ENCODE assay signal across 8 mouse cellular contexts in genomic region chr17:80480031-80480854, GRCm38 (mm10). TPM values are rescaled to one million over a fixed set of nuclear protein-coding genes. Genes with fewer than 3 reads are reported as not detected.
A peak's percentile ranks its signal among the peaks of the same experiment; 100 is the strongest.
DNase-seq lines count a peak whose midpoint lies in the region; ATAC-seq and TF ChIP-seq lines count a peak whose summit lies in the region.

TSS of gene Sos1 (minus strand) at chr17:80480453.

- peaks cover 11% of the 10 kb centered on the region for H3K4me1 ChIP-seq in bone marrow macrophage, adult 2 months (ENCODE audit: control insufficient read depth, insufficient read depth, low read length)
- peaks cover 24% of the 10 kb centered on the region for H3K4me1 ChIP-seq in embryonic facial prominence, embryonic 15.5 days
- peaks cover 14% of the 10 kb centered on the region for H3K4me1 ChIP-seq in limb, embryonic 14.5 days (ENCODE audit: control insufficient read depth, insufficient read depth, low read length)
- H3K4me1 ChIP-seq in midbrain, embryonic 16.5 days (ENCODE audit: control insufficient read depth, insufficient read depth, low read length): peaks cover 28% of the 10 kb centered on the region
- peaks cover 7% of the 10 kb centered on the region for H3K4me1 ChIP-seq in spleen, adult 2 months (ENCODE audit: control insufficient read depth, insufficient read depth, insufficient read length)

- peak within 1 kb of the TSS; percentile 85 for H3K9ac ChIP-seq in embryonic facial prominence, embryonic 15.5 days
- H3K9ac ChIP-seq in limb, embryonic 14.5 days (ENCODE audit: low read depth, low read length, severe bottlenecking): peak within 1 kb of the TSS; percentile 91
- H3K9ac ChIP-seq in midbrain, embryonic 16.5 days (ENCODE audit: low read depth, low read length): peak within 1 kb of the TSS; percentile 97

- H3K9me3 ChIP-seq in embryonic facial prominence, embryonic 15.5 days (replicated peaks): no peaks in the 10 kb centered on the region
- no peaks in the 10 kb centered on the region for H3K9me3 ChIP-seq in limb, embryonic 14.5 days (ENCODE audit: control insufficient read depth, low read length)
- H3K9me3 ChIP-seq in midbrain, embryonic 16.5 days (replicated peaks; ENCODE audit: control insufficient read depth, low read length, poor library complexity, severe bottlenecking): no peaks in the 10 kb centered on the region

- peaks cover 6% of the 10 kb centered on the region; the same call in 1 of the 2 replicates for H3K36me3 ChIP-seq in embryonic facial prominence, embryonic 15.5 days
- no peaks in the 10 kb centered on the region for H3K36me3 ChIP-seq in limb, embryonic 14.5 days (ENCODE audit: control insufficient read depth, insufficient read depth, low read length)
- no peaks in the 10 kb centered on the region for H3K36me3 ChIP-seq in midbrain, embryonic 16.5 days (ENCODE audit: control insufficient read depth, insufficient read depth, low read length)
- no peaks in the 10 kb centered on the region for H3K36me3 ChIP-seq in spleen, adult 2 months (ENCODE audit: control insufficient read depth, insufficient read depth, low read length)

- peak within 1 kb of the TSS; percentile 54 for H3K27ac ChIP-seq in bone marrow macrophage, adult 2 months (ENCODE audit: insufficient read depth, low read depth, low read length)
- peak within 1 kb of the TSS; percentile 96 for H3K27ac ChIP-seq in embryonic facial prominence, embryonic 15.5 days (replicated peaks)
- peak within 1 kb of the TSS; percentile 92 for H3K27ac ChIP-seq in limb, embryonic 14.5 days (replicated peaks; ENCODE audit: low read depth, low read length)
- H3K27ac ChIP-seq in midbrain, embryonic 16.5 days (ENCODE audit: low read length): peak within 1 kb of the TSS; percentile 96
- peak within 1 kb of the TSS; percentile 87 for H3K27ac ChIP-seq in spleen, adult 2 months (ENCODE audit: insufficient read depth, low read length)

- no peaks in the 10 kb centered on the region for H3K27me3 ChIP-seq in embryonic facial prominence, embryonic 15.5 days
- no peaks in the 10 kb centered on the region for H3K27me3 ChIP-seq in limb, embryonic 14.5 days (ENCODE audit: control insufficient read depth, insufficient read depth, low read length)
- H3K27me3 ChIP-seq in midbrain, embryonic 16.5 days (ENCODE audit: control insufficient read depth, insufficient read depth, low read depth, low read length): no peaks in the 10 kb centered on the region
- H3K27me3 ChIP-seq in spleen, adult 2 months (ENCODE audit: control insufficient read depth, insufficient read depth, low read length): no peaks in the 10 kb centered on the region

- DNase-seq in B cell, adult 2 months: peak; percentile 94
- DNase-seq in heart, adult 9 months (ENCODE audit: low spot score in 2 of 2): peak; percentile 95 to 96
- DNase-seq in kidney, adult 9 months: peak; percentile 96
- peak; percentile 93 for DNase-seq in limb, embryonic 14.5 days (ENCODE audit: low spot score)
- peak; percentile 74 to 96 for DNase-seq in spleen, adult 2 months (ENCODE audit: low read depth in 1 of 2, low spot score in 2 of 2)

- WGBS in embryonic facial prominence, embryonic 15.5 days: under 1% methylated on average over 81 of the region's 90 CpGs
- WGBS in limb, embryonic 14.5 days: under 1% methylated on average over 40 of the region's 90 CpGs
- under 1% methylated on average over 54 of the region's 90 CpGs for WGBS in midbrain, embryonic 16.5 days
- under 1% methylated on average over 77 of the region's 90 CpGs for WGBS in spleen, adult 2 months

- TF ChIP-seq CTCF in bone marrow macrophage, adult 2 months (IDR thresholded peaks at IDR 0.05; ENCODE audit: low read depth, low read length): no peak
- no peak for TF ChIP-seq CTCF in spleen, adult 2 months (IDR thresholded peaks at IDR 0.05; ENCODE audit: extremely low read depth, insufficient read depth, insufficient read length, insufficient replicate concordance)

- peak within 1 kb of the TSS; percentile 90 for H3K4me3 ChIP-seq in bone marrow macrophage, adult 2 months (ENCODE audit: insufficient read depth, low read length)
- peak within 1 kb of the TSS; percentile 90 for H3K4me3 ChIP-seq in embryonic facial prominence, embryonic 15.5 days (replicated peaks)
- H3K4me3 ChIP-seq in limb, embryonic 14.5 days (replicated peaks; ENCODE audit: low read length): peak within 1 kb of the TSS; percentile 89
- H3K4me3 ChIP-seq in midbrain, embryonic 16.5 days (ENCODE audit: low read depth, low read length): peak within 1 kb of the TSS; percentile 80
- H3K4me3 ChIP-seq in spleen, adult 2 months (ENCODE audit: extremely low read depth, insufficient read depth, insufficient read length): peak within 1 kb of the TSS; percentile 88

- peak; percentile 85 for ATAC-seq in embryonic facial prominence, embryonic 15.5 days (ENCODE audit: insufficient number of reproducible peaks, low FRiP score, low TSS enrichment, low read depth)
- ATAC-seq in limb, embryonic 14.5 days (ENCODE audit: low FRiP score, low read depth): peak; percentile 88
- peak; percentile 85 for ATAC-seq in midbrain, embryonic 16.5 days

- peak within 1 kb of the TSS; percentile 68 for H3K4me2 ChIP-seq in embryonic facial prominence, embryonic 15.5 days (replicated peaks)
- peak within 1 kb of the TSS; percentile 80 for H3K4me2 ChIP-seq in limb, embryonic 14.5 days (replicated peaks; ENCODE audit: low read depth, low read length, severe bottlenecking)
- peak within 1 kb of the TSS; percentile 73 for H3K4me2 ChIP-seq in midbrain, embryonic 16.5 days (ENCODE audit: low read length)

- no peak for TF ChIP-seq POLR2A in bone marrow macrophage, adult 2 months (IDR thresholded peaks at IDR 0.05; ENCODE audit: borderline replicate concordance, low read depth, low read length)
- peak; percentile 64; the same call in 1 of the 2 replicates for TF ChIP-seq POLR2A in limb, embryonic 14.5 days (IDR thresholded peaks at IDR 0.05; ENCODE audit: borderline replicate concordance, extremely low read depth, insufficient read depth, insufficient read length)
- TF ChIP-seq POLR2A in spleen, adult 2 months (IDR thresholded peaks at IDR 0.05; ENCODE audit: low read depth, low read length): peak; percentile 81

RNA-seq across cellular contexts. Expression of gene Sos1, which starts in this region (rescaled TPM):
- polyA plus RNA-seq in bone marrow macrophage, adult 2 months (2012; ENCODE audit: insufficient read depth, insufficient read length, missing spikeins): 10.4 and 12.0 TPM in 2 replicates
- 4.6 and 4.7 TPM in 2 replicates for polyA plus RNA-seq in embryonic facial prominence, embryonic 15.5 days (2015; fragmentation: Nextera tagmentation; extraction: Ambion mirVana)
- 9.9 and 10.5 TPM in 2 replicates for polyA plus RNA-seq in limb, embryonic 14.5 days (2012; rRNA removed)
- polyA plus RNA-seq in limb, embryonic 14.5 days (2014; fragmentation: Nextera tagmentation; extraction: Ambion mirVana): 10.3 and 10.8 TPM in 2 replicates
- polyA plus RNA-seq in midbrain, embryonic 16.5 days (2015; fragmentation: Nextera tagmentation; extraction: Ambion mirVana): 6.6 and 7.5 TPM in 2 replicates
- polyA plus RNA-seq in spleen, adult 2 months (2012; rRNA removed): 2.5 and 2.7 TPM in 2 replicates

Comparison
In these comparisons a context has a peak if more than half of its experiments do, and no peak if none do; other contexts are left out.
1. Peak in every context shown above with its lines: DNase-seq, ATAC-seq, H3K4me3 ChIP-seq and H3K27ac ChIP-seq.